Mouse (Mus musculus) intestine, embryonic 14.5 days (tissue): ENCODE results near the gene Yipf3. TPM values are rescaled to one million over a fixed set of nuclear protein-coding genes. Genes with fewer than 3 reads are reported as not detected.
A peak's percentile ranks its signal among the peaks of the same experiment; 100 is the strongest.

ENCODE experiments used
- ATAC-seq: fragments of 200-750 bp; cut with Nextera tagmentation; replicated peaks from 2 replicates; pipeline ENCODE4 v1.8.0; 2017; ENCODE audit warnings: low read depth, moderate number of reproducible peaks, moderate TSS enrichment, moderate library complexity; ENCODE audit not compliant: low FRiP score, low TSS enrichment
- DNase-seq: peaks from one replicate; pipeline ENCODE4 v3.0.0-alpha.2; 2018; ENCODE audit warnings: low spot score
- H3K27ac ChIP-seq: fragments of 300-500 bp; sonication (generic); 2 replicates; pipeline ENCODE4 v1.5.1; 2014; ENCODE audit warnings: low read depth, mild to moderate bottlenecking, control low read depth
- H3K27me3 ChIP-seq: fragments of 300-500 bp; sonication (generic); replicated peaks from 2 replicates; pipeline ENCODE4 v1.6.1; 2014; ENCODE audit warnings: low read length, control low read depth; ENCODE audit not compliant: control insufficient read depth, insufficient read depth
- H3K36me3 ChIP-seq: fragments of 300-500 bp; sonication (generic); 2 replicates; pipeline ENCODE4 v1.6.1; 2014; ENCODE audit warnings: low read length, control low read depth; ENCODE audit not compliant: control insufficient read depth, insufficient read depth
- H3K4me1 ChIP-seq: fragments of 300-500 bp; sonication (generic); replicated peaks from 2 replicates; pipeline ENCODE4 v1.6.1; 2014; ENCODE audit warnings: low read length, control low read depth, mixed read lengths; ENCODE audit not compliant: control insufficient read depth, insufficient read depth
- H3K4me2 ChIP-seq: fragments of 300-500 bp; sonication (generic); 2 replicates; pipeline ENCODE4 v1.6.1; 2014; ENCODE audit warnings: low read length
- H3K4me3 ChIP-seq: fragments of 300-500 bp; sonication (generic); 2 replicates; pipeline ENCODE4 v1.5.1; 2014; ENCODE audit warnings: low read depth, low read length, control low read depth, mixed read lengths
- H3K9ac ChIP-seq: fragments of 300-500 bp; sonication (generic); 2 replicates; pipeline ENCODE4 v1.6.1; 2014; ENCODE audit warnings: mild to moderate bottlenecking, low read length
- H3K9me3 ChIP-seq: fragments of 300-500 bp; sonication (generic); 2 replicates; pipeline ENCODE4 v1.6.1; 2016; ENCODE audit warnings: low read length, control low read depth; ENCODE audit not compliant: control insufficient read depth
- WGBS: fragments of 180-500 bp; shearing (Covaris S2); extraction: QIAGEN DNeasy Blood & Tissue Kit; methylation state at CpG from one replicate; pipeline ENCODE4 v1.1.7; 2014; 5-methylcytosine and 5-hydroxymethylcytosine counted together
- polyA plus RNA-seq: library from polyadenylated mRNA; unstranded; fragments of >200 nt; fragmentation: Nextera tagmentation; extraction: Ambion mirVana; gene quantifications from 2 replicates; pipeline ENCODE4 v1.2.1, GENCODE M21; 2014

The Yipf3 gene
- polyA plus RNA-seq, 1 experiment from 2014 or later = 112 TPM

DNA sequence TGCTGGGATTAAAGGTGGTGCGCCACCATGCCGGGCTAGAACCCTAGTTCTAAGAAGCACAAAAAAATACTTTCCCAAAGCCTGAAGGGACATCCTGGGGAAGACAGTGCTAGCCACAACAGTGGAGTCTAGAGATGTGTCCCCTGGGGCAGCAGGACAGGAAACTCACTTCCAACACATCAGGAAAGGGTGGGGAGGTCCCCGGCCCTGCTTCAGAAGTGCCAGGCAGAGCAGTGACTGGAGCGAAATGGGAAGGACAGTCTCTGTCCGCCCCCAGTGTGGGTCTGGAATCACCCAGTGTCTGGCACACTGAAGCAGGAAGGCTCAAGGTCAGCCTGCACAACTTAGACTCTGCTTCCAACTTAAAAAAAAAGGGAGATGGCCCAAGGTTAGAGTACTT lies 24.8 kb downstream of the Yipf3 start:
- H3K9ac ChIP-seq = no peak overlapping the region
- no peak overlapping the region for H3K27ac ChIP-seq
- H3K4me1 ChIP-seq = no peaks in the 10 kb centered on the region
- H3K9me3 ChIP-seq = no peaks in the 10 kb centered on the region
- DNase-seq (no peak), ATAC-seq (no peak)
- no peaks in the 10 kb centered on the region for H3K27me3 ChIP-seq
- H3K36me3 ChIP-seq = peaks cover 54% of the 10 kb centered on the region
- H3K4me2 ChIP-seq = no peak overlapping the region
- H3K4me3 ChIP-seq = no peak overlapping the region
- 90% methylated on average over 5 of the region's 5 CpGs for whole genome bisulfite sequencing

GRCm38 (mm10) chr17:46273803-46274236 lies 25.9 kb downstream of the Yipf3 start:
- peaks cover 63% of the 10 kb centered on the region for H3K36me3 ChIP-seq
- no peaks in the 10 kb centered on the region for H3K27me3 ChIP-seq
- no peaks in the 10 kb centered on the region for H3K4me1 ChIP-seq
- H3K9ac ChIP-seq = no peak overlapping the region
- H3K4me3 ChIP-seq = no peak overlapping the region
- no peak overlapping the region for H3K27ac ChIP-seq
- no peaks in the 10 kb centered on the region for H3K9me3 ChIP-seq
- 83% methylated on average over 1 of the region's 1 CpGs for WGBS
- H3K4me2 ChIP-seq = no peak overlapping the region
- DNase-seq = no peak
- ATAC-seq = no peak

- Histone ChIP-seq H3K27ac (no peak overlapping the region), H3K4me3 (no peak overlapping the region), H3K36me3 (peaks cover 65% of the 10 kb centered on the region), H3K4me1 (no peaks in the 10 kb centered on the region), H3K27me3 (no peaks in the 10 kb centered on the region), H3K4me2 (no peak overlapping the region), H3K9me3 (no peaks in the 10 kb centered on the region), H3K9ac (no peak overlapping the region)
- DNase-seq (no peak), ATAC-seq (no peak)
- 78% methylated on average over 6 of the region's 6 CpGs for WGBS
Observed at GRCm38 (mm10) chr17:46274465-46274864, 26.6 kb downstream of the Yipf3 start.

GRCm38 (mm10) chr17:46275034-46275433 lies 27.2 kb downstream of the Yipf3 start:
- Histone ChIP-seq H3K9ac (no peak overlapping the region), H3K27me3 (no peaks in the 10 kb centered on the region), H3K4me3 (no peak overlapping the region), H3K36me3 (peaks cover 64% of the 10 kb centered on the region), H3K9me3 (no peaks in the 10 kb centered on the region), H3K4me2 (no peak overlapping the region), H3K27ac (no peak overlapping the region), H3K4me1 (no peaks in the 10 kb centered on the region)
- ATAC-seq (no peak), DNase-seq (no peak)
- 92% methylated on average over 6 of the region's 6 CpGs for WGBS

GRCm38 (mm10) chr17:46275506-46275905 lies 27.6 kb downstream of the Yipf3 start:
- 85% methylated on average over 10 of the region's 10 CpGs for WGBS
- Histone ChIP-seq H3K36me3 (peaks cover 63% of the 10 kb centered on the region), H3K4me1 (no peaks in the 10 kb centered on the region), H3K9me3 (no peaks in the 10 kb centered on the region), H3K27ac (no peak overlapping the region), H3K4me2 (no peak overlapping the region), H3K4me3 (no peak overlapping the region), H3K27me3 (no peaks in the 10 kb centered on the region), H3K9ac (no peak overlapping the region)
- ATAC-seq (no peak), DNase-seq (no peak)

- H3K9me3 ChIP-seq = no peaks in the 10 kb centered on the region
- DNase-seq (no peak), ATAC-seq (no peak)
- peaks cover 50% of the 10 kb centered on the region for H3K36me3 ChIP-seq
- no peaks in the 10 kb centered on the region for H3K27me3 ChIP-seq
- H3K4me2 ChIP-seq = no peak overlapping the region
- no peak overlapping the region for H3K4me3 ChIP-seq
- peaks cover 12% of the 10 kb centered on the region for H3K4me1 ChIP-seq
- H3K27ac ChIP-seq = no peak overlapping the region
- WGBS = 63% methylated on average over 4 of the region's 4 CpGs
- no peak overlapping the region for H3K9ac ChIP-seq
Observed at GRCm38 (mm10) chr17:46277586-46277985, 29.7 kb downstream of the Yipf3 start.

- H3K9me3 ChIP-seq = no peaks in the 10 kb centered on the region
- H3K27ac ChIP-seq = no peak overlapping the region
- no peaks in the 10 kb centered on the region for H3K27me3 ChIP-seq
- no peak for ATAC-seq
- peaks cover 12% of the 10 kb centered on the region for H3K4me1 ChIP-seq
- no peak for DNase-seq
- no peak overlapping the region for H3K9ac ChIP-seq
- no peak overlapping the region for H3K4me3 ChIP-seq
- H3K4me2 ChIP-seq = no peak overlapping the region
- WGBS = 89% methylated on average over 12 of the region's 12 CpGs
- peaks cover 47% of the 10 kb centered on the region for H3K36me3 ChIP-seq
Observed at GRCm38 (mm10) chr17:46278011-46278765, 30.3 kb downstream of the Yipf3 start.

GRCm38 (mm10) chr17:46282483-46283123 lies 34.7 kb downstream of the Yipf3 start, which contains the start of gene Tjap1:
Gene Tjap1, minus strand, starts transcription at chr17:46283026.
- H3K4me3 ChIP-seq = peak within 1 kb of the TSS; percentile 43
- H3K27ac ChIP-seq = peak within 1 kb of the TSS; percentile 60
- peaks cover 29% of the 10 kb centered on the region for H3K36me3 ChIP-seq
- H3K4me1 ChIP-seq = peaks cover 19% of the 10 kb centered on the region
- ATAC-seq (peak; percentile 97), DNase-seq (peak; percentile 96)
- WGBS = 1% methylated on average over 37 of the region's 37 CpGs
- no peaks in the 10 kb centered on the region for H3K9me3 ChIP-seq
- peak within 1 kb of the TSS; percentile 91 for H3K4me2 ChIP-seq
- peak within 1 kb of the TSS; percentile 52 for H3K9ac ChIP-seq
- H3K27me3 ChIP-seq = no peaks in the 10 kb centered on the region
